Mouse (Mus musculus) forebrain, embryonic 16.5 days (tissue): ENCODE measurements at regions not wholly inside any gene's neighbourhood (a gene's known extent, or its start where the extent isn't known, plus 50 kb on each side); places are given as distances from the start of the nearest gene placed in this dataset.

Experiments
- ATAC-seq: fragments of 200-750 bp; cut with Nextera tagmentation; 2 replicates; pipeline ENCODE4 v1.8.0; 2017; ENCODE audit warnings: mild to moderate bottlenecking, moderate library complexity
- H3K27ac ChIP-seq: fragments of 300-500 bp; sonication (generic); 2 replicates; pipeline ENCODE4 v1.5.1; 2014; ENCODE audit warnings: low read length, control low read depth
- H3K27me3 ChIP-seq: fragments of 300-500 bp; sonication (generic); replicated peaks from 2 replicates; pipeline ENCODE4 v1.6.1; 2014; ENCODE audit warnings: low read length; ENCODE audit not compliant: control insufficient read depth, insufficient read depth
- H3K36me3 ChIP-seq: fragments of 300-500 bp; sonication (generic); 2 replicates; pipeline ENCODE4 v1.6.1; 2014; ENCODE audit not compliant: control insufficient read depth, insufficient read depth
- H3K4me1 ChIP-seq: fragments of 300-500 bp; sonication (generic); replicated peaks from 2 replicates; pipeline ENCODE4 v1.6.1; 2014; ENCODE audit warnings: low read length; ENCODE audit not compliant: control insufficient read depth, insufficient read depth
- H3K4me2 ChIP-seq: fragments of 300-500 bp; sonication (generic); 2 replicates; pipeline ENCODE4 v1.6.1; 2014; ENCODE audit warnings: mild to moderate bottlenecking, low read length, control low read depth
- H3K4me3 ChIP-seq: fragments of 300-500 bp; sonication (generic); replicated peaks from 2 replicates; pipeline ENCODE4 v1.5.1; 2014; ENCODE audit warnings: mild to moderate bottlenecking, low read length, control low read depth
- H3K9ac ChIP-seq: fragments of 300-500 bp; sonication (generic); replicated peaks from 2 replicates; pipeline ENCODE4 v1.6.1; 2014; ENCODE audit warnings: low read depth, low read length, control low read depth
- H3K9me3 ChIP-seq: fragments of 300-500 bp; sonication (generic); 2 replicates; pipeline ENCODE4 v1.6.1; 2016; ENCODE audit warnings: low read length; ENCODE audit not compliant: control insufficient read depth
- WGBS: fragments of 180-500 bp; shearing (Covaris S2); extraction: QIAGEN DNeasy Blood & Tissue Kit; methylation state at CpG from one replicate; pipeline ENCODE4 v1.1.7; 2014; 5-methylcytosine and 5-hydroxymethylcytosine counted together

GRCm38 (mm10) chr10:44971911-44972310 lies 95.1 kb upstream of the Prep start:
- Histone ChIP-seq H3K4me3 (no peak overlapping the region), H3K9ac (no peak overlapping the region), H3K27me3 (no peaks in the 10 kb centered on the region), H3K9me3 (0 out of 2 replicates have a peak, but pooled peaks cover under 1% of the 10 kb centered on the region), H3K4me1 (no peaks in the 10 kb centered on the region), H3K27ac (no peak overlapping the region), H3K36me3 (no peaks in the 10 kb centered on the region), H3K4me2 (no peak overlapping the region)
- 77% methylated on average over 2 of the region's 2 CpGs for WGBS
- no peak for ATAC-seq

DNA sequence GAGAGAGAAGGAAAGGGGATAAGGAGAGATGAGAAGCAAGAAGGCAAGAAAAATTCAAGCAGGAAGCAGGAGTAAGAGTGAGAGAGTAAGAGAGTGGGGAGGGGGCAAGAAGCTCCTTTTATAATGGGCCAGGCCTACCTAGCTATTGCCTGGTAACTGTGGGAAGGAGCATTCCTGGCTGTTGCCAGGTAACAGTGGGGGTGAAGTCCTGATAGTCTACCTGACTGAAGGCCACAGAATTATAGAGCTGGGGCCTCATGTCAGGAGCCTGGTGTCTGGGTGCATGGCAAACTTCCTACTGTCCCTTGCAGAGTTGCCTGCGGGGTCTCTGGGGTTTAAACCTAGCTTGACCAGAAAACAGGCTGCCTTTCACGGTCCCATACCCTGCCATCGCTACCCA lies 107.0 kb upstream of the Prep start:
- Histone ChIP-seq H3K4me3 (no peak overlapping the region), H3K4me2 (no peak overlapping the region)

GRCm38 (mm10) chr10:44945205-44945725 lies 121.7 kb upstream of the Prep start:
- H3K4me3 ChIP-seq: no peak overlapping the region

More for the DNA sequence above, 107.0 kb upstream of the Prep start:
- ATAC-seq: no peak
- Histone ChIP-seq H3K9ac (no peak overlapping the region), H3K27ac (no peak overlapping the region), H3K9me3 (0 out of 2 replicates have a peak, but pooled peaks cover 2% of the 10 kb centered on the region), H3K36me3 (no peaks in the 10 kb centered on the region), H3K27me3 (no peaks in the 10 kb centered on the region), H3K4me1 (no peaks in the 10 kb centered on the region)
- WGBS: 84% methylated on average over 3 of the region's 3 CpGs

DNA sequence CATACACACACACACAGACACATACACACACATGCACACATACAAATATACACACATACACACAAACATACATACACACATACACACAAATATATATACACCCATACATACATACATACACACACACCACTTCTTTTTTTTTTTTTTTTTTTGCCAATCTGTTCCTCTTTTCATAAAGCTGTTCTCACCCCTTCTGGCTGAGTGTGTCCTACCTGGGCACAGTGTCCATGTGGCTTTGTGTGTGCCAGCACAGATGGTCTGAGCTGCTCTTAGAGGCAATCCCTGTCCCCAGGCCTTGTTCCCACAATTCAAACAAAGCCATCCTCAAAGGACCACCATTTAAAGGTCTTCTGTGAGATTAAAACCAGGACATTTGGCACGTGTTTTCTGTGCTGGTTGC lies 127.6 kb upstream of the Prep start:
- Histone ChIP-seq H3K9ac (no peak overlapping the region), H3K27ac (no peak overlapping the region), H3K4me1 (no peaks in the 10 kb centered on the region), H3K36me3 (no peaks in the 10 kb centered on the region), H3K4me2 (no peak overlapping the region), H3K4me3 (no peak overlapping the region), H3K27me3 (no peaks in the 10 kb centered on the region), H3K9me3 (no peaks in the 10 kb centered on the region)
- 38% methylated on average over 1 of the region's 1 CpGs for WGBS
- ATAC-seq: 0 out of 2 replicates have a peak, but pooled peaks have one; percentile 40

More at GRCm38 (mm10) chr10:44945205-44945725, 121.7 kb upstream of the Prep start:
- ATAC-seq: no peak
- no peak overlapping the region for H3K9ac ChIP-seq
- H3K27me3 ChIP-seq: no peaks in the 10 kb centered on the region
- H3K4me2 ChIP-seq: no peak overlapping the region
- no peak overlapping the region for H3K27ac ChIP-seq
- no peaks in the 10 kb centered on the region for H3K9me3 ChIP-seq
- no peaks in the 10 kb centered on the region for H3K36me3 ChIP-seq
- WGBS: 65% methylated on average over 1 of the region's 1 CpGs
- no peaks in the 10 kb centered on the region for H3K4me1 ChIP-seq

- Histone ChIP-seq H3K4me3 (no peak overlapping the region), H3K9me3 (no peaks in the 10 kb centered on the region), H3K4me2 (no peak overlapping the region), H3K27ac (no peak overlapping the region), H3K4me1 (no peaks in the 10 kb centered on the region), H3K36me3 (no peaks in the 10 kb centered on the region), H3K27me3 (no peaks in the 10 kb centered on the region), H3K9ac (no peak overlapping the region)
- 31% methylated on average over 5 of the region's 5 CpGs for WGBS
- no peak for ATAC-seq
Observed at GRCm38 (mm10) chr10:44936976-44937500, 130.0 kb upstream of the Prep start.

DNA sequence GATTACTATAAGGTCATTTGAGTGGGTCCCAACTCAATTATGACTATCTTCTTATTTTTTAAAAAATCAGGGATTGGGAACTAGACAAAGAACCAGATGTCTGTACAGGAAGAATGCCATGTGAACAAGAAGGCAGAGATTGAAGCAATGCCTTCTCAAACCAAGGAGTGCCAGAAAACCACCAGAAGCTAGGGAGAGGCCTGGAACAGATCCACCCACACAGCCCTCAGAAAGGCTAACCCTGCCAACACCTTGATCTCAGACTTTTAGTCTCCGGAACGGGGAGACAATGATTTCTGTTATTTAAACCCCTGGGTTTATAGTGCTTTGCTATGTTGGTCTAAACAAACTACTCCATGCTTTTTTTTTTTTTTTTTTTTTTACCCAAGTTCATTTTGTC lies 136.2 kb upstream of the Prep start:
- ATAC-seq: no peak
- Histone ChIP-seq H3K27ac (no peak overlapping the region), H3K4me2 (no peak overlapping the region), H3K9ac (no peak overlapping the region), H3K4me1 (no peaks in the 10 kb centered on the region), H3K9me3 (no peaks in the 10 kb centered on the region), H3K36me3 (no peaks in the 10 kb centered on the region), H3K4me3 (no peak overlapping the region), H3K27me3 (no peaks in the 10 kb centered on the region)
- 81% methylated on average over 2 of the region's 2 CpGs for WGBS

DNA sequence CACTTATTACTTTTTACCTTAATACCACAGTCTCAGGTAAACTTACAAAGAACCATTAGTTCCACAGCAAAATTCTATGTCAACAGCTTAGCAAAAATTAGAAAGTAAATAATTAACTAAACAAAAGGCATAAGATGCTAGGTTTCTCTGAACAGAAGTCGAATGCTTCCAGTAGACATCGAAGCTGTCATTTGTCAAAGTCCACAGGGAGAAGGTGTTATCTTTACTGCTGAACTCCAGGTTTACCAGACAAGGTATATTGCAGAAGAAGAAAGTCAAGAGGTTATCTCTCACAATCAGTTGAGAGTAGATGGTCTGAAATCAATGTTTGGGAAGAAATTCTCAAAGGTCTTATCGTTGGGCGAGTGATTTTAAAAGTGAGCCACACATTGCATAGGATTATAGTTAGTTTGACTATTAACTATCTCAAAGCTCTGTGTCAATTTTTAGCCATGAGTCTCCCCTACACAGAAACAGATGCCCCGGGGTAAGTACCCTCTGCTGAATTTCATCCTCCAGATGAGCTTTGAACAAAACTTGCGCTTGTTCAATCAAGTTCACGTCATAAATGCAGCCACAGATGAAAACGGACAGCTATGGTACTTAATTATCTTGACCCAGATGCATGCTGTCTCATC lies 153.1 kb upstream of the Prep start:
- H3K27ac ChIP-seq: no peak overlapping the region
- no peaks in the 10 kb centered on the region for H3K9me3 ChIP-seq
- H3K4me3 ChIP-seq: no peak overlapping the region
- no peaks in the 10 kb centered on the region for H3K4me1 ChIP-seq
- no peaks in the 10 kb centered on the region for H3K27me3 ChIP-seq
- WGBS: 94% methylated on average over 8 of the region's 8 CpGs
- no peak overlapping the region for H3K9ac ChIP-seq
- ATAC-seq: no peak
- no peaks in the 10 kb centered on the region for H3K36me3 ChIP-seq
- no peak overlapping the region for H3K4me2 ChIP-seq

- no peak overlapping the region for H3K4me3 ChIP-seq
- no peaks in the 10 kb centered on the region for H3K36me3 ChIP-seq
- ATAC-seq: no peak
- 97% methylated on average over 4 of the region's 4 CpGs for WGBS
- peaks cover 3% of the 10 kb centered on the region; the same call in 1 of the 2 replicates for H3K9me3 ChIP-seq
- no peak overlapping the region for H3K4me2 ChIP-seq
- H3K9ac ChIP-seq: no peak overlapping the region
- H3K4me1 ChIP-seq: no peaks in the 10 kb centered on the region
- H3K27ac ChIP-seq: no peak overlapping the region
- H3K27me3 ChIP-seq: no peaks in the 10 kb centered on the region
Observed at GRCm38 (mm10) chr10:44904520-44904919, 162.5 kb upstream of the Prep start.

GRCm38 (mm10) chr10:44901203-44901602 lies 165.8 kb upstream of the Prep start:
- no peaks in the 10 kb centered on the region for H3K27me3 ChIP-seq
- H3K4me1 ChIP-seq: no peaks in the 10 kb centered on the region
- no peak overlapping the region for H3K4me3 ChIP-seq
- 54% methylated on average over 2 of the region's 2 CpGs for WGBS
- H3K9me3 ChIP-seq: peaks cover 3% of the 10 kb centered on the region; the same call in 1 of the 2 replicates
- H3K4me2 ChIP-seq: no peak overlapping the region
- no peaks in the 10 kb centered on the region for H3K36me3 ChIP-seq
- no peak overlapping the region for H3K27ac ChIP-seq
- no peak overlapping the region for H3K9ac ChIP-seq
- ATAC-seq: no peak
